Mouse (Mus musculus) small intestine, adult 2 months (tissue): ENCODE results near the gene Tmem63b.

Experiments
- CTCF ChIP-seq: fragments of 200-500 bp; IDR thresholded peaks from 2 replicates; pipeline ENCODE4 v1.5.1; 2012; ENCODE audit warnings: low read depth, mild to moderate bottlenecking, control low read depth, inconsistent platforms, low read length, moderate library complexity, mixed read lengths; ENCODE audit not compliant: insufficient replicate concordance, insufficient read length; ENCODE audit errors: extremely low read depth
- POLR2A ChIP-seq: fragments of 200-500 bp; IDR thresholded peaks from 2 replicates; pipeline ENCODE4 v1.6.1; 2012; ENCODE audit warnings: low read depth, mild to moderate bottlenecking, control low read depth, inconsistent platforms, low read length, moderate library complexity

GRCm38 (mm10) chr17:45734881-45735280 is 48.2 kb upstream of the Tmem63b start:
- TF ChIP-seq CTCF (no peak), POLR2A (no peak)
